Mouse (Mus musculus) ES-Bruce4 (cell line): ENCODE results near the gene Tatdn2. TPM values are rescaled to one million over a fixed set of nuclear protein-coding genes. Genes with fewer than 3 reads are reported as not detected.
"Not testable (repeated sequence)": the region's sequence is repeated elsewhere in the genome, so short reads cannot be mapped to it uniquely, and the experiment has no call there.

Experiments used
- H3K27ac ChIP-seq: 2 replicates; pipeline ENCODE4 v1.5.1; 2012; ENCODE audit warnings: low read length, inconsistent platforms; ENCODE audit not compliant: insufficient read depth
- H3K27me3 ChIP-seq: 2 replicates; pipeline ENCODE4 v1.6.1; 2012; ENCODE audit warnings: mild to moderate bottlenecking, low read length, inconsistent platforms; ENCODE audit not compliant: control insufficient read depth, poor library complexity, insufficient read depth, severe bottlenecking
- H3K36me3 ChIP-seq: 2 replicates; pipeline ENCODE4 v1.6.1; 2012; ENCODE audit warnings: inconsistent platforms, mild to moderate bottlenecking, low read length, moderate library complexity; ENCODE audit not compliant: control insufficient read depth, poor library complexity, insufficient read depth, severe bottlenecking
- H3K4me1 ChIP-seq: one replicate; pipeline ENCODE4 v1.8.1; 2011; ENCODE audit warnings: low read length; ENCODE audit not compliant: control insufficient read depth, insufficient read depth
- H3K4me3 ChIP-seq: 2 replicates; pipeline ENCODE4 v1.5.1; 2011; ENCODE audit warnings: low read depth, mild to moderate bottlenecking, low read length
- H3K9ac ChIP-seq: 2 replicates; pipeline ENCODE4 v1.6.1; 2012; ENCODE audit warnings: low read depth, mild to moderate bottlenecking, inconsistent platforms; ENCODE audit not compliant: poor library complexity, severe bottlenecking
- H3K9me3 ChIP-seq: replicated peaks from 2 replicates; pipeline ENCODE4 v1.6.1; 2012; ENCODE audit warnings: mild to moderate bottlenecking, low read length, inconsistent platforms; ENCODE audit not compliant: control insufficient read depth, poor library complexity, insufficient read depth, severe bottlenecking
- CTCF ChIP-seq: IDR thresholded peaks from one replicate; pipeline ENCODE4 v1.8.1; 2011; ENCODE audit warnings: low read depth, low read length
- EP300 ChIP-seq: IDR thresholded peaks from 2 replicates; pipeline ENCODE4 v1.6.1; 2011; ENCODE audit warnings: low read depth, low read length; ENCODE audit not compliant: insufficient read depth
- POLR2A ChIP-seq: IDR thresholded peaks from one replicate; pipeline ENCODE4 v1.8.1; 2011; ENCODE audit warnings: low read length; ENCODE audit not compliant: insufficient read depth
- polyA plus RNA-seq: library from polyadenylated mRNA; stranded (reverse); fragments of >200 nt; gene quantifications from 2 replicates; pipeline ENCODE4 v1.2.4, GENCODE M21; 2011; ENCODE audit warnings: low read depth; ENCODE audit not compliant: missing spikeins, insufficient read depth, insufficient read length

The Tatdn2 gene
- polyA plus RNA-seq, 1 experiment: 42.2 TPM

- H3K36me3 ChIP-seq: peaks cover 12% of the 10 kb centered on the region
- H3K27ac ChIP-seq: peak overlapping the region; percentile 68; the same call in 1 of the 2 replicates
- H3K4me3 ChIP-seq: no peak overlapping the region
- no peak overlapping the region for H3K9ac ChIP-seq
- H3K4me1 ChIP-seq: peaks cover 4% of the 10 kb centered on the region
- TF ChIP-seq EP300: no peak
- no peaks in the 10 kb centered on the region for H3K9me3 ChIP-seq
- H3K27me3 ChIP-seq: no peaks in the 10 kb centered on the region
Measured at GRCm38 (mm10) chr6:113695203-113695602, 1.6 kb upstream of the Tatdn2 start.

GRCm38 (mm10) chr6:113695766-113696355 is 989 bp upstream of the Tatdn2 start:
- H3K27me3 ChIP-seq: no peaks in the 10 kb centered on the region
- peak overlapping the region; percentile 78 for H3K9ac ChIP-seq
- TF ChIP-seq POLR2A (no peak), CTCF (no peak), EP300 (no peak)
- H3K27ac ChIP-seq: peak overlapping the region; percentile 68
- H3K4me1 ChIP-seq: peaks cover 3% of the 10 kb centered on the region
- H3K9me3 ChIP-seq: no peaks in the 10 kb centered on the region
- H3K36me3 ChIP-seq: peaks cover 17% of the 10 kb centered on the region
- H3K4me3 ChIP-seq: peak overlapping the region; percentile 62; the same call in 1 of the 2 replicates

GRCm38 (mm10) chr6:113697222-113698205 is 664 bp downstream of the Tatdn2 start:
- H3K36me3 ChIP-seq: peaks cover 33% of the 10 kb centered on the region
- H3K9ac ChIP-seq: peak overlapping the region; percentile 81
- no peaks in the 10 kb centered on the region for H3K4me1 ChIP-seq
- H3K27ac ChIP-seq: no peak overlapping the region
- H3K27me3 ChIP-seq: no peaks in the 10 kb centered on the region
- TF ChIP-seq EP300: no peak
- TF ChIP-seq CTCF: no peak
- TF ChIP-seq POLR2A: no peak
- peak overlapping the region; percentile 91 for H3K4me3 ChIP-seq
- no peaks in the 10 kb centered on the region for H3K9me3 ChIP-seq

GRCm38 (mm10) chr6:113712718-113713117 is 15.9 kb downstream of the Tatdn2 start:
- peaks cover 22% of the 10 kb centered on the region for H3K9me3 ChIP-seq
- no peaks in the 10 kb centered on the region for H3K4me1 ChIP-seq
- no peak overlapping the region for H3K4me3 ChIP-seq
- H3K27me3 ChIP-seq: no peaks in the 10 kb centered on the region
- H3K27ac ChIP-seq: no peak overlapping the region
- H3K9ac ChIP-seq: no peak overlapping the region
- TF ChIP-seq POLR2A (no peak), CTCF (no peak), EP300 (no peak)
- H3K36me3 ChIP-seq: peaks cover 88% of the 10 kb centered on the region

GRCm38 (mm10) chr6:113713389-113713788 is 16.5 kb downstream of the Tatdn2 start:
- H3K27me3 ChIP-seq, H3K4me3 ChIP-seq, H3K4me1 ChIP-seq, H3K27ac ChIP-seq, H3K9ac ChIP-seq: not testable (repeated sequence)
- Histone ChIP-seq H3K9me3 (peaks cover 22% of the 10 kb centered on the region), H3K36me3 (peaks cover 84% of the 10 kb centered on the region)

GRCm38 (mm10) chr6:113714276-113714675 is 17.4 kb downstream of the Tatdn2 start:
- no peak overlapping the region for H3K9ac ChIP-seq
- H3K4me1 ChIP-seq: no peaks in the 10 kb centered on the region
- peaks cover 82% of the 10 kb centered on the region for H3K36me3 ChIP-seq
- H3K27me3 ChIP-seq: no peaks in the 10 kb centered on the region
- TF ChIP-seq CTCF: no peak
- TF ChIP-seq POLR2A: no peak
- no peak for TF ChIP-seq EP300
- H3K9me3 ChIP-seq: peaks cover 22% of the 10 kb centered on the region
- H3K27ac ChIP-seq: no peak overlapping the region
- no peak overlapping the region for H3K4me3 ChIP-seq
